Mouse (Mus musculus) G1E-ER4 (cell line): ENCODE results near the gene Phldb3. TPM values are rescaled to one million over a fixed set of nuclear protein-coding genes. Genes with fewer than 3 reads are reported as not detected.

Source experiments
- GATA1 ChIP-seq: IDR thresholded peaks from one replicate; pipeline ENCODE4 v1.8.0; 2012; ENCODE audit warnings: low read length, inconsistent platforms
- polyA plus RNA-seq: library from polyadenylated mRNA; stranded (reverse); fragments of >175 nt; gene quantifications from 2 replicates; pipeline ENCODE4 v1.2.3, GENCODE M21; 2012

Phldb3 gene
- polyA plus RNA-seq, 1 experiment = 3.3 TPM

GRCm38 (mm10) chr7:24588336-24588735 lies 22.2 kb upstream of the Phldb3 start:
- TF ChIP-seq GATA1 = no peak

DNA sequence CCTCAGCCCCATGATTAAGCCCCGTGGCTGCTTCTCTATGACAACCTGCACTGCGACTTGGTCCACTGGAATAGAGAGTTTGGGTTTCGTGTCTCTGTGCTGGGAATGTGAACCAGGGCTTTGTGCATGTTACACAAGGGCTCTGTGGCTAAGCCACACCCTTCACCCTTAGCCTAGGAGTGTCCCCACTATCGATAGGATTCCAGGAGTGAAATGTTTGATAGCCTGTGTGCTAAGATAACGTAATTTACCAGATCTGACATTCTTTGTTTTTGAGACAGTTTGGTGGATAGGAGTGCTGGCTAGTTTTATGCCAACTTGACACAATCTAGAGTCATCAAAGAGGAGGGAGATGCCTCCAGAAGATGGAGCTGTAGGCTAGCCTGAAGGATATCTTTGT lies 18.8 kb upstream of the Phldb3 start:
- peak; percentile 50 for TF ChIP-seq GATA1

DNA sequence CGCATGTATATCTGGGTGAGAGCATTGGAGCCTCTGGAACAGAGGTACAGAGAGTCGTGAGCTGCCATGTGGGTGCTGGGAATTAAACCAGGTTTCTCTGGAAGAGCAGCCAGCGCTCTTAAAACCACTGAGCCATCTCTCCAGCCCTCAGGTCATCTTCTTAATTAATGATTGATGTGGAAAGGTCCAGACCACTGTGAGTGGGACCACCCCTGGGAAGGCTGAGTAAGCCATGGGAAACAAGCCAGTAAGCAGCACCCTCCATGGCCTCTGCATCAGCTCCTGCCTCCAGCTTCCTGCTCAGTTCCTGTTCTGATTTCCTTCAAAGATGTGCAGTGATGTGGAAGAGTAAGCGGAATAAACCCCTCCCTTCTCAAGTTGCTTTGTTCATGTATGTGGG lies 18.4 kb upstream of the Phldb3 start:
- TF ChIP-seq GATA1 = no peak

DNA sequence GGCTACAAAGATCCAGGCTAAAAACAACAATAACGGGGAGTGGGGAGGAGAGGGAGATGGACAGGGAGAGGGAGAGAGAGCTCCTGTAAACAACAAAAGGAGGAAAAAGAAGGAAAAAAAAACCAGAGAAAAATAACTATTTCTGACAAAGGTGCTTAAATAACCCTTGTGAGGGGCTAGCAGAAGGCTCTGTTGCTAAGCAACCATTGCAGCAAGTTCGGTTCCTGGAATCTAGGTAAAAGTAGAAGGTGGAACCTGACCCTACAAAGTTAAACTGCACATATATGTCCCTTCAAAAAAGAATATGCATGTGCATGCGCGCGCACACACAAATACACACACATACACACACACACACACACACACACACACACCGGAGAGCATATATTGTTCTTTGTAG lies 17.8 kb upstream of the Phldb3 start:
- no peak for TF ChIP-seq GATA1

- TF ChIP-seq GATA1 = no peak
These were observed 16.8 kb upstream of the Phldb3 start for GRCm38 (mm10) chr7:24593621-24594308.

DNA sequence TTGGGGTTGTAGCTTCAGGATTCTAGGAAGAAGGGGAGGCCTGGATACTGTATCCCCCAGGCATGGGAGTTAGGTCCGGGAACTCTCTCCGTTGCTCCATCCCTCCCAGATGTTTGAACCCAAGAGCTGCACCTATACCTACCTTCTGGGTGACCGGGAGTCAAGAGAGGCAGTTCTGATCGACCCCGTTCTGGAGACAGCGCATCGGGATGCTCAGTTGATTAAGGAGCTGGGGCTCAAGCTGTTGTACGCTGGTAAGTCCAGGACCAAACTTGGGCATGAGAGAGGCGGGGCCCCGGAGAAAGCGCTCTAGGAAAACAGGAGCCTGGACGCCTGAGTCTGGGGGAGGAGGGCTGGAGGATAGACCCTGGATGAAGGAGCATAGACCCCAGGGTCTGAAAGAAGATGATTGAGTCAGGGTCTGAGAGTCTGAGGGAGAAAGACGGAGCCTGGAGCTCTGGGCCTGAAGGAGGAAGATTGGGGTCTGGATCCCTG lies 16.2 kb upstream of the Phldb3 start:
- TF ChIP-seq GATA1 = no peak

- no peak for TF ChIP-seq GATA1
These were observed 15.1 kb upstream of the Phldb3 start for GRCm38 (mm10) chr7:24595464-24595863.

DNA sequence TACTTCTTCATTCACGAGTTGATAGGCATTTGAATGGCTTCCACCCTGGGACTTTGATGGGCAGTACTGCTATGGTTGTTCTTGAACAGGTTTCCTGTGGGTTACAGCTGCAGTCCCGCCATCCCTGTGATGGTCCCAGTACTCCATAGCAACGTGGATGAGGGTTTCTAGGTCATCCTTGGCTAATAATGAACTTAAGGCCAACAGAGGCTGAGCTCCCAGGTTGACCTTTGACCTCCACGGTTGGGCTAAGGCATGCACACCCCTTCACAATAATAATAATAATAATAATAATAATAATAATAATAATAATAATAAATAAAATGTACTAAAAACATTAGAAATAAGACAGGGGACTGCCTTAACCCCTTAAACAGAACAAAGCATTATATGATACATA lies 12.4 kb upstream of the Phldb3 start:
- no peak for TF ChIP-seq GATA1

DNA sequence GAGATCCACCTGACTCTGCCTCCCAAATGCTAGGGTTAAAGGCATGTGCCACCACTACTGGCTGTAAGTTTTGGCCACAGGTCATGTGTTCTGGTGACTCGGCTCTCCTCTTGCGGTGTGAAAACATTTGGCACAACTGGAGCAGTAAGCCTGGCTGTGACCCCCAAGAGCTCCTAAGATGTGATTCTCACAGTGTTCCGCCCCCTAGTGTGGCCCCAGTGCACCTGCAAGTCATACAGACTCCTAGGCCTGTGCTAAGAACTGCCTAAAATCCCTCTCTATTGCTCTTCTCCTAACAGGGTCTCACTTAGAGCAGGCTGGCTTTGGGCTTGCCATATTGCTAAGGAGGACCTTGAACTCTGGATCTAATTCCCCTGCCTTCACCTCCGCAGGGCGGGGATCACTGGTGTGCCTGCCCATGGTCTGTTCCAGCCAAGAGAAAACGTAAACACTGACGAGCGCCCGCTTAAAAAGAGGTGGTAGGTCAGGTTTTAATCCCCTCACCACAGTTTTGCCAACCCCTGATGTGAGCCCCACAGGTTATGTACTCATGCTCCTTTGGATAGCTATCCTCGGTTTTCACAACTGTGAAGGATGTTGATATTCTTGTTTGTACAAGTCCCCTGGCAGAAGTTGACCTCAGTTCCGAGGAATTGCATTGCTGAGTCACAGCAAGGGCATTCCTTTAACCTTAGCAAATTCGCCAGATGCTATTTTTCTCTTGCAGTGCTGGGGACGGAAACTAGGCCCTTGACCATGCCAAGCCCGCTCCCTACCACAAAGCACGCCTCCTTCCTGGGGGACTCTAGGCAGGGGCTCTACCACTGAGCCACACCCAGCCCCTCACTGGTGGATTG lies 11.1 kb upstream of the Phldb3 start:
- no peak for TF ChIP-seq GATA1

- TF ChIP-seq GATA1 = no peak
These were observed 9.5 kb upstream of the Phldb3 start for GRCm38 (mm10) chr7:24600941-24601597.

DNA sequence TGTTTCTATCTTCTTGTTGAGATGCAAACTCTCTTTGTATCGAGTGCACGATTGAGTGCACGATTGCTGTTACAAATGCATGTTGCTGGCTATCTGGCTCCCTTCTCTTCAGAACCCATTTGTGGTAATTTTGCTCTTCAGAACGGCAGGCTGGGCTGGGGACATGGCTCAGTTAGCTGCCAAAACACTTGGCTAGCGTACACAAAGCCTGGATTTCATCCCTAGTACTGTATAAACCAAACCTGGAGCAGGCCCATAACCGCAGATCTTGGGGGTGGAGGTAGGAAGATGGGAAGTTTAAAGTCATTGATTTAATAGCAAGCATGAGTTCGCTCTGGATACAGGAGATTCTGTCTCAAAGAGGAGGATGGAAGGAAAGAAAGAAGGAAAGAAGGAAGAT lies 5.0 kb upstream of the Phldb3 start:
- TF ChIP-seq GATA1 = no peak

- TF ChIP-seq GATA1 = no peak
These were observed 4.5 kb upstream of the Phldb3 start for GRCm38 (mm10) chr7:24606046-24606445.

GRCm38 (mm10) chr7:24608017-24608416 lies 2.5 kb upstream of the Phldb3 start:
- TF ChIP-seq GATA1 = no peak

GRCm38 (mm10) chr7:24608561-24608960 lies 2.0 kb upstream of the Phldb3 start:
- TF ChIP-seq GATA1 = no peak

- no peak for TF ChIP-seq GATA1
These were observed 424 bp downstream of the Phldb3 start for GRCm38 (mm10) chr7:24610879-24611494.

- no peak for TF ChIP-seq GATA1
These were observed 1.1 kb downstream of the Phldb3 start for GRCm38 (mm10) chr7:24611709-24612108.
